Mouse (Mus musculus): ENCODE measurements around the gene Kbtbd13. TPM values are rescaled to one million over a fixed set of nuclear protein-coding genes. Genes with fewer than 3 reads are reported as not detected.

Gene Kbtbd13
- 3.0 TPM for polyA plus RNA-seq (2014; fragmentation: Illumina TruSeq; extraction: RNeasy Lipid Tissue Mini Kit (QIAGEN cat#74804); ENCODE audit: low read depth, low replicate concordance)

GRCm38 (mm10) chr9:65391613-65391964 lies at the start of gene Kbtbd13:
Kbtbd13 (minus strand) TSS chr9:65391652.

GRCm38 (mm10) chr9:65435671-65436301 lies 44.3 kb upstream of the Kbtbd13 start, which contains the start of gene Mtfmt:
Mtfmt (plus strand) TSS chr9:65435782.

DNA sequence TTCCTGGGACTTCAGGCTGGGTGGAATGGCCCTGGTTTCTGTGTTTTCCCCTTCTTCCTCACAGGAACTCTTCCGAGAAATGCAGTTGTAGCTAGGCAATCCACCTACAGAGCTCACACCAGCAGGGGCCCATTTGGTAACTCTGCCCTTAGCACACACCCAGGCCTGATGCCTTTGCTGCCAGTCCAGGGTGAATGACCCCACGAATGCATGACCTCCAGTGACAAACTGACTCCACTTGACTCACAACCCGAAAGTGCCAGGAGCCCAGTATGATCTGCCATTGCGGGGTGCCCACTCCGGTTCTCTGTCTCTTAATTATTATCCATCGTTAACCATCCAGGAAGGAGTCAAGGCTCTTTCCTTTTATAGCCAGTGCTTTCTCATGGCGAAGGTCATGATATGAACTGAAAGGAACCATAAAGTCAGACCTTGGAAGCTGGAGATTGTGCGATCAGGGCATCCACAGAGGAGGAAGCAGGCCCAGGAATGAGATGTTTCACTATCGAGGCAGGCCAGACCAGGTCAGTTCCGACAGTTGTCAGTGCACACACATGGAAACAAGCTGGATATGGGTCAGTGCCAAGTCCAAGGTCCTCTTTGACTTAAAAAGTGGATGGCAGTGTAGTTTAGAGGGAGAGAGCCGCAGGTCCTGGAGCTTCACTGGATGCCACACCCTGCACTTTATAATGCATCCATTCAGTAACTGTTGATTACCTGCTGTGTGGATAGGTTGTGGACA lies 31.5 kb upstream of the Kbtbd13 start, which contains the start of gene Slc51b:
TSS of gene Slc51b (minus strand) at position 196 of the 742 bp plus-strand sequence.

DNA sequence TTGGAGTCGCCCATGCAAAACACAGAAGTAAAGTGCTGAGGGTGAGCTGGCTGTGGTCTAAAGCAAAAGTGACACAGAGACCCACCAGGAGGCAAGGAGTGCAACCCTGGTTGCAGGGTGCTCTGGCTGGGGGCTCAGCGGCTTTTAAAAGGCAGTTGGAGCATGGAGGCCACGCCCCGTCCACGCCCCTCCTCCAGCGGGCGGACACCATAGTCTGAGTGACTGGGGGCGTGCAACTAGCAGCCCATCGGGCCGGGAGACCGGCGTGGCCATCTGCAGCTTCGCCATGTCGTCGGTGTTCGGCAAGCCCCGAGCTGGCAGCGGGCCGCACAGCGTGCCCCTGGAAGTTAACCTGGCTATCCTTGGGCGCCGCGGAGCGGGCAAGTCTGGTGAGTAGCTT lies 6.8 kb upstream of the Kbtbd13 start, which contains the start of gene Rasl12:
TSS of gene Rasl12 (plus strand) at position 228 of the 400 bp plus-strand sequence.

DNA sequence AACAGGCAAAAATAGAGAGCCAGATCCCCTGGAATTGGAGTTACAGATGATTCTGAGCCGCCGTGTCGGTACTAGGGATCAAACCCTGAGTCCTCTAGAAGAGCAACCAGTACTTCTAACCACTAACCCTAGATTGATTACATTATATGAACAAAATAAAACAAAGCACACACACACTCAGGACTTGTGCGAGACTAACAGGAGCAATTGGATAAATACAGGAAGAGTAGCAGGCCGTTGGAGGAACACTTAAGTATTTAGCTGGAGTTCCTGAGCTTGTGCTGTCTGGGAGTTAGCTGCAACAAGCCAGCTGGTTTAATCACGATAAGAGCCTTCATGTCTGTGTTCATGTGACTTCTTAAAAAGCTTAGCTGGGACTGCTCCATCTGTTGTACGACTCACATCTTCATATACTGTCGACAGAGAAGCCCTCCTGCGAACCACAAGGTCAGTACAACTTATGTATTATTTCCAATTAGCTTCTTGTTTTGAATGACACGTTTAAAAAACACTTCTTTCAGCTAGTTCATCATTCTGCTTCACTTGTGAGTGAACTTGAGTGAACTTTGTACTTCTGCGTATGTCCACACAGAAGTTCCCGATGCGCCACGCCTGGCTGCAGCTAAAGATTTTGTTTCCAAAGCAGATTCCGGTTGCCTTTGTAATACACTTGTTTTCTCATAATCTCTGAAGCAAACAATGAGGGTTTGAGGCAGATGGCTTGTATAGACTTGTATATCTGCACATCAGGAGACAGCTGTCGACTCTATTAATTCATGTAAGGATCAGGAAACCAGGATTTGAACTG lies 30.6 kb downstream of the Kbtbd13 start, which contains the start of gene Ubap1l:
TSS of gene Ubap1l (plus strand) at position 401 of the 808 bp plus-strand sequence.

DNA sequence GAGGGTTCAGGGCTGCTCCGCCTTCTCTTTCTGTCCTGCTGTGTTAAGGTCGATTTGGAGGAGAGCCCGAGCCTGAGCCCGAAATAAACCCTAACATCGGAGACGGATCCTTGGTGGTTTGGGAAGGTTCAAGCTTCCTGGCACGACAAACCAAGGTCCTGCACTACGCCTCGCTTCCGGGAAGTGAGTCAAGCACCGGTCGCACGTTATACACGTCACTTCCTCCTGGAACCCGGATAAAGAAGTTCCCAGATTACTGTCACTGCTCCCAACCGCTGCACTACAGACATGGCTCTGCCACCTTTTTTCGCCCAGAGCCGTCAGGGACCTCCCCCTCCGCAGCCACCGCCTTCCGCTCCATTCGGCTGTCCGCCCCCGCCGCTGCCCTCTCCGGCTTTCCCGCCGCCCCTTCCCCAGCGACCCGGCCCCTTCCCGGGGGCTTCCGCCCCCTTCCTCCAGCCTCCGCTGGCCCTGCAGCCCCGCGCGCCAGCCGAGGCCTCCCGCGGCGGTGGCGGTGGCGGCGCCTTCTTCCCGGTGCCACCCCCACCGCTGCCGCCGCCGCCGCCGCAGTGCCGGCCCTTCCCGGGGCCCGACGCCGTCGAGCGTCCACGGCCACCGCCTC lies 45.5 kb downstream of the Kbtbd13 start, which contains the start of gene Pdcd7:
TSS of gene Pdcd7 (plus strand) at position 251 of the 622 bp plus-strand sequence.

Other genes with a start within 250 kb of the Kbtbd13 start
- gene Parp16, start 196.3 kb downstream of the Kbtbd13 start, polyA plus RNA-seq (2014; fragmentation: Illumina TruSeq; extraction: RNeasy Lipid Tissue Mini Kit (QIAGEN cat#74804); ENCODE audit: low read depth, low replicate concordance), result 3.2 TPM
- 10.0 TPM for gene Cilp, start 126.5 kb downstream of the Kbtbd13 start, polyA plus RNA-seq (2014; fragmentation: Illumina TruSeq; extraction: RNeasy Lipid Tissue Mini Kit (QIAGEN cat#74804); ENCODE audit: low read depth, low replicate concordance)
- 90.6 TPM for gene Clpx, start 97.4 kb downstream of the Kbtbd13 start, polyA plus RNA-seq (2014; fragmentation: Illumina TruSeq; extraction: RNeasy Lipid Tissue Mini Kit (QIAGEN cat#74804); ENCODE audit: low read depth, low replicate concordance)
- 12.3 TPM for gene Pdcd7, start 45.5 kb downstream of the Kbtbd13 start, polyA plus RNA-seq (2014; fragmentation: Illumina TruSeq; extraction: RNeasy Lipid Tissue Mini Kit (QIAGEN cat#74804); ENCODE audit: low read depth, low replicate concordance)
- gene Ubap1l, start 30.6 kb downstream of the Kbtbd13 start, polyA plus RNA-seq (2014; fragmentation: Illumina TruSeq; extraction: RNeasy Lipid Tissue Mini Kit (QIAGEN cat#74804); ENCODE audit: low read depth, low replicate concordance), result not detected
- 14.5 TPM for gene Rasl12, start 6.9 kb upstream of the Kbtbd13 start, polyA plus RNA-seq (2014; fragmentation: Illumina TruSeq; extraction: RNeasy Lipid Tissue Mini Kit (QIAGEN cat#74804); ENCODE audit: low read depth, low replicate concordance)
- not detected for gene Slc51b, start 31.3 kb upstream of the Kbtbd13 start, polyA plus RNA-seq (2014; fragmentation: Illumina TruSeq; extraction: RNeasy Lipid Tissue Mini Kit (QIAGEN cat#74804); ENCODE audit: low read depth, low replicate concordance)
- 10.2 TPM for gene Mtfmt, start 44.1 kb upstream of the Kbtbd13 start, polyA plus RNA-seq (2014; fragmentation: Illumina TruSeq; extraction: RNeasy Lipid Tissue Mini Kit (QIAGEN cat#74804); ENCODE audit: low read depth, low replicate concordance)
- gene Spg21, start 69.3 kb upstream of the Kbtbd13 start, polyA plus RNA-seq (2014; fragmentation: Illumina TruSeq; extraction: RNeasy Lipid Tissue Mini Kit (QIAGEN cat#74804); ENCODE audit: low read depth, low replicate concordance), result 15.1 TPM
- not detected for gene Ankdd1a, start 128.5 kb upstream of the Kbtbd13 start, polyA plus RNA-seq (2014; fragmentation: Illumina TruSeq; extraction: RNeasy Lipid Tissue Mini Kit (QIAGEN cat#74804); ENCODE audit: low read depth, low replicate concordance)
- 11.4 TPM for gene Plekho2, start 188.4 kb upstream of the Kbtbd13 start, polyA plus RNA-seq (2014; fragmentation: Illumina TruSeq; extraction: RNeasy Lipid Tissue Mini Kit (QIAGEN cat#74804); ENCODE audit: low read depth, low replicate concordance)
- not detected for gene Pif1, start 195.5 kb upstream of the Kbtbd13 start, polyA plus RNA-seq (2014; fragmentation: Illumina TruSeq; extraction: RNeasy Lipid Tissue Mini Kit (QIAGEN cat#74804); ENCODE audit: low read depth, low replicate concordance)
- 44.9 TPM for gene Rbpms2, start 238.0 kb upstream of the Kbtbd13 start, polyA plus RNA-seq (2014; fragmentation: Illumina TruSeq; extraction: RNeasy Lipid Tissue Mini Kit (QIAGEN cat#74804); ENCODE audit: low read depth, low replicate concordance)